Mouse (Mus musculus): ENCODE data around the gene Oas1e.
"Not testable (repeated sequence)": the region's sequence is repeated elsewhere in the genome, so short reads cannot be mapped to it uniquely, and the experiment has no call there.

Gene Oas1e

DNA sequence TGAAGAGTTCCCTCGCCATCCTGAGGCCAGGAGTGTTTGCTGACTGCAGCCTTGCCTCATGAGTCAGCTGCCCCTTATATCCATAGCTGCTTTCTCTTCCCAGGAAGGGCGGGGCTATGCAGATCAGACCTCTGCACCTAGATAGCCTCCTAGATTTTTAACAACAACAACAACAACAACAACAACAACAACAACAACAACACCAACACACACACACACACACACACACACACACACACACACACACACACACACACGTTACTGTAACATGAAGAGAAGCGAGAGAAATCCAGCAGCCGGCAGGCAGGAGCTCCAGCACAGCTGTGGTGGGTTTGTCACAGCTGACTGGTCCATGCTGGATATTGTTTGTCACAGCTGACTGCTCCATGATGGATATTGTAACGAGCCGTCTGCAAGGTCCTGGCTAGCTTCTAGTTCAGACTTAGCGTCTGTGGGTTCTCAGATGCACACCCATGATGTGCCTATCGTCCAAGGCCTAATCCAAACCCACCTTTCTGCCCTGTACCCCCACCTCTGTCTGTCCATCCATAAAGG lies at the start of gene Oas1e:
Oas1e (minus strand) TSS at position 51 of the 555 bp plus-strand sequence.
- not testable (repeated sequence) for DNase-seq

DNA sequence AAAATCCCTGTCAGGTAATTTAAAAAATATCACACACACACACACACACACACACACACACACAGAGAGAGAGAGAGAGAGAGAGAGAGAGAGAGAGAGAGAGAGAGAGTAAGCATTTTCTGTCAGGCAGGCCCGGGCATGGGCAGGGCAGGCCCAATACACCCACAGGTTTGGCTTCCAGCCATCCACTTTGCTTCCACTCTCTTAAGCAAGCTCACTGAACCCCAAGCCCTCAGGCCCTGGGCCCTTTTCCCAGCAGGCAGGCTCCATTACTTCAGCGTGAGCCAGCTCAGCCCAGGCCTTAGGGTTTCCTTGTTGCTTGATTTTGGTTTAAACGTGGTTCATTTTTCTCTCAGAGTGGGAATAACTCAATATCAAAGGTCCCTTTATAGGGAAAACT lies 49.4 kb upstream of the Oas1e start:
- no peak for DNase-seq

DNA sequence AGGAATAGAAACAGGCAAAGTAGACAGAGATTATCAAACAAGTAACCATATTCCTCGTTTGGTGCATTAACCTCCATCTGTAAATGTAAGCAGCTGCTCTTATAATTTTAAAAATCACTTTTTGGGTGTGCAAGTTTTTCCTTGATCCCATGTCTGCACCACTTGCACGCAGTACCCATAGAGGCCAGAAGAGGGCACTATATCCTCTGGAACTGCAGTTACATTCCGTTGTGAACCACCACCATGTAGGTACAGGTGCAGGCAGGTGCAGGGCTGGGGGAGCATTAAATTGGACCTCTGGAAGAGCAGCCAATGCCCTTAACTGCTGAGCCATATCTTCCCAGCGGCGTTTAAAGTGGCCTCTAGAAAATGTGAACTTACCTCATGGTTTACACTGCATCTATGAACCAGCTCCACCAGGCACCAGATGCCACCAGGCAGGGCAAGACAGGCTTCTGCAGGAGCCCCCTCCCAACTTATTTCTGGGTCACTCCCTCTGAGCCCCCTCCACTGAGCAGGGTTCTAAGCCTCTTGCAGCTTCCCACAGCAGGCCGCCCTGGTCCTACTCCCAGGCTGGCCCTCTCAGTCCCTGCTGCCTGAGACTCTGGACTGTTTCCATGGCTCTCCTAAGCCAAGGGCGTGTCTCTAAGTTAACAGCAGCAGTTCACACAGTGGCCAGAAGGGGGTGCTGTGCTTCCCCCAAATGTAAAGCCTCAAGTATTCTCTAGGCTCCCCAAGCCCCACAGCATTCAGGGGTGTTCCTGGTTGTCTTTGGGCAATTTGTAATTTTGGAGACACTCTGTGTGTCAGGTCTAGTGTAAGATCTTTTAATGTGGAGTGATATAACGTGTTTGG lies 41.6 kb upstream of the Oas1e start:
- DNase-seq = no peak

DNA sequence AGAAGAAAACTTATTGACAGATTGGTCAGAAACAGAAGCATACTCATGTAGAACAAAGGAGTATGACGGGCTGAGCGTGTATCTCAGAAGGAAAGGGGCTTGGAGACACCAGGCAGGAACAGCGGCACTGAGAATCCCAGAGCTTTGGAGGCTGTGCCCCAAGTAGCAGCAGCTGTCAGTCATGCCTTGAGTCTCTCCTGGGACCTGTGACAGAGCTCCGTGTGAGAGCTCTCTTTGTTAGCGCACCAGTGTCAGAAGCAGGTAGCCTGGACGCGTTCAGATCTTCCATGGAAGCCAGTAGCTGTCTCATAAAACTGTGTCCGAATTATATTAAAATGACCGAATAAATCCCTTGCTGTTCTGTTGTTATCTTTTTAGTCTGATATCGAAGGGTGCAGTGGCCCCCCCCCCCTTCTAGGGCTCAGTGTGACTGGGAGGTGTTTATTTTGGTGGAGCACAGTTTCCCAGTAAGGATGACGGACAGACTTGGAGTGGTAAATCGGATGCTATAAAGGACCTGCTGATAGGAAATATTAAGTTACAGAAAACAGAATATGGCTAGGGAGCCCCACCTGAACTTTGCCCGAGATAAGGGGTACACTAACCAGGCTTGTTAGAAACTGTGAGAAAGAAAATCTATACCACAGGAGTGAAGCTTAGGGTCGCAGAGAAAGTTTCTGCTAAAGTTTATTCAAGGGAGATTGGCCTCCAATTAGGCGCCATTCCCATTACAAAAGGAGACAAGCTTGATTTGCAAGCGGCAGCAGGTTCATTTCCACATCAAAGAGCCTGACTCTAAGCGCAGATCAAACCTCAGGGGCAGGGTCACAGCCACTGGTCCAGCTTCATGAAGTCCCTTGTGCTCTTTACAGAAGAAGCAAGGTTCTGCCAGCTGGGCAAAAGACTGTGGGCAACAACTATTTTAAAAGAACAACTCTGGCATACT lies 38.3 kb upstream of the Oas1e start:
- no peak for DNase-seq

DNA sequence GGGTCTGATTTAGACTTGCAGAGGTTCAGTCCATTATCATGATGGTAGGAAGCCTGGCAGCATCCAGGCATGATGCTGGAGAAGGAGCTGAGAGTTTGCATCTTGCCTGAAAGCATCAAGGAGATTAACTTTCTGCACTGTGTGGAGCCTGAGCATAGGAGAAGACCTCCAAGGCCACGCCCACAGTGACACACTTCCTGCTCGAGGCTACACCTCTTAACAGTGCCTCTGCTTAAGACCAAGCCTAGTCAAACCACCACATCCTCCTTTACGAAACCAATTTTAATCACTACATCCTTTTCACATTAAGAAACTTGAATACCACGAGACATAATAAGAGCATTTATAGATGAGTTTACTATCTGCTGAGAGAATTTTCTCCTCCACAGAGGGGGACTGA lies 35.7 kb upstream of the Oas1e start:
- no peak for DNase-seq

DNA sequence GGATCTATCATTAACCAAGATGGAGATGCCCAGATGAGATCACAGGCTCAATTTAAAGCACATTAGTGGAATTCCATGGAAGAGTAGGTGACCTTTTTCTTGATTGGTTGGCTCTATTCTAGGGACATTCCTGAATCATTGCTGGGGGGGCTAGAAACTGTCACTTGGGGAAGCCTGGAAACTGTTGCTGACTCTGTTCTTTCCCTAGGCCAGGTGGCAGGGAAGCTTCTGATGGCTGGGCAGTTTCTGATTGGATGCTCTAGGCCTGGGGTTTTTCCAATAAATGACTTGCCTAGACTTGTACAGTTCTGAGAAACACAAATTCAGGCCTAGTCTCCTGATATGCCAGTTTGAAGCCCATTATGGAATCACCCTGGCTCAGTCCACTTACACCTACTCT lies 23.7 kb upstream of the Oas1e start:
- DNase-seq = no peak

DNA sequence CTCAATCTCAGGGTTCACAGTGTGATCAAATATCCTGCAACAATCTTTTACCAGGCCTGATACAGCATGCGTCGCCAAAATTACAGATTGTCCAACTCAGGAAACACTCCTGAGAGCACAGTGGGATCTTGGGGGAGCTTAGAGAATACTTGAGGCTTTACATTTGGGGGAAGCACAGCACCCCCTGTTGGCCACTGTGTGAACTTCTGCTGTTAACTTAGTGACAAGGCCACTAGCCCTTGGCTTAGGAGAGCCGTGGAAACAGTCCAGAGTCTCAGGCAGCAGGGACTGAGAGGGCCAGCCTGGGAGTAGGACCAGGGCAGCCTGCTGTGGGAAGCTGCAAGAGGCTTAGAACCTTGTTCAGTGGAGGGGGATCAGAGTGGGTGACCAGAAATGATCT lies 20.6 kb upstream of the Oas1e start:
- peak in 1 of 2 experiments; percentile 19 for DNase-seq

DNA sequence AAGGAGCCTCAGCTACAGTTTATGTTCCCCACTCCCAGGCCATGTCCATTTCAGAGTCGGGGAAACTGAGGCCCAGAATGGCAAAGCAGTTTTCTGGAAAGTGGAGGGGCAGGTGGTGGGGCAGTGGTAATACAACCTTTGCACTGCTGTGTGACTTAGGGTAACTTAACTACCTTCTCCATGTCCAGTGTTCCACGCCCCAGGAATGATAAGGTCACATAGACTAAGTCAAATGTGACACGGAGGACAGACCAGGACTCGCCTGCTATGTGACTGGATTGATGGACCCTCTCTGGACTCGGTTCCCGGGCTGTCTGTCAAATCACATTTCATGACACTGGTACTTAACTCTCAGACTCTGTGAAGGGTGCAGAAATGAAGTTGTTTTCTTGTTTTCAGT lies 17.7 kb upstream of the Oas1e start:
- no peak for DNase-seq

DNA sequence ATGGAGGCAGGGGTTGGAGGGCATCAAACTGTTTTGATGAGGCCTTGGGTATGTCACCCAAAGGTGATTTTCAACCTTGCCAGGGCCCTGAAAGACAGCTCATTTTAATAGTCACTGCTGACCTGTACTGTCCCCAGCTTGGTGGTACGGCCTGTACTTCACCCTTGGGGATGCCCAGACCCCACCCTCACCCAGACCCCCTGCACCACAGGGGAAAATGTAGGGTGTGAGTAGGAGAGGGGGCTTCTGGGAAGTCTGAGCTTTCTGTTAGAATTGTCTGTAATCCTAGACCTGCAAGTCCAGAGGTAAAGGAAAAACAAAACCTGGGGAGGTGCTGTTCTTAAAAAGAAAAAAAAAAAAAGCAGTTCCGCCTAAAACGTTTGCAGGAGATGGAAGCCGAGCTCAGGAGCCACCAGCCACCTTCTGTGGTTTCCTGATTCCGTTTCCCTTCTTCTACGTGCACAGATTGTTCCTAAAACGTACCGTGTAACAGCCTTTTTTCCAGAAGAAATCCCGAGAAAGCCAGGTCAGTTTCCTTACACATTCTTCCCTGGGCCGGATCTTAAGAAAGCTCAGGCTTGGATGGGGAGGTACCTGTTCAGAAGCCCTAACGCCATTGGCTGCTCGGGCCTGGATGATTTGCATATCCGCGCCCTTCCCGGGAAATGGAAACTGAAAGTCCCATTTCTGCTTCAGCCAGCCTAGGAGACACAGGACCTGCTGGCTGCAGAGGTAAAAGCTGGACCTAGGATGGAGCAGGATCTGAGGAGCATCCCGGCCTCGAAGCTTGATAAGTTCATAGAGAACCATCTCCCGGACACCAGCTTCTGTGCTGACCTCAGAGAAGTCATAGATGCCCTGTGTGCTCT lies 16.9 kb upstream of the Oas1e start, which contains the start of gene Oas1c:
Oas1c (minus strand) TSS at position 564 of the 869 bp plus-strand sequence.
- DNase-seq = peak; percentile 69 to 78

DNA sequence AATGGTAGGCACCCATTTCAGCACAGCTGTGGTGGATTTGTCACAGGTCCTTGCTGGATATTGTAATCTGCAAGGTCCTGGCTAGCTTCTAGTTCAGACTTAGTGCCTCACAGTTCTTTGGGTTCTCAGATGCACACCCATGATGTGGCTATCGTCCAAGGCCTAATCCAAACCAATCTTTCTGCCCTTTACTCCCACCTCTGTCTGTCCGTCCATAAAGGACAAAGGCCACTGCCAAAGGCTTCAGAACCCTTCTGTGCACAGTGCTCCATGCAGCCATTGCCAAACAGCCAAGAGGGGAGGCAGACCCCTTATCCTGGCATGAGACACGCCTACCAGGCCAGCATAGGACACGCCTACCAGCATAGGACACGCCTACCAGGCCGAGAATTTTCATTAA lies 13.8 kb upstream of the Oas1e start:
- DNase-seq = no peak

DNA sequence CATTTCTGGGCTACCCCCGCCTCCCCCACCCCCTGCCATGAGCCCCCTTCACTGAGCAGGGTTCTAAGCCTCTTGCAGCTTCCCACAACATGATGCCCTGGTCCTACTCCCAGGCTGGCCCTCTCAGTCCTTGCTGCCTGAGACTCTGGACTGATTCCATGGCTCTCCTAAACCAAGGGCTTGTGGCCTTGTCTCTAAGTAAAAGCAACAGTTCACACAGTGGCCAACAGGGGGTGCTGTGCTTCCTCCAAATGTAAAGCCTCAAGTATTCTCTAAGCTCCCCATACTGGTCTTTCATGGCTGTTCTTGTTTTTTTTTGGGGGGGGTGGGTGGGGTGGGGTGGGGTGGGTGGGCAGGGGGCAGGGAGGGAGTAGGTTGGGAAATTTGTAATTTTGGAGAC lies 11.1 kb upstream of the Oas1e start:
- peak; percentile 23 to 39 for DNase-seq

DNA sequence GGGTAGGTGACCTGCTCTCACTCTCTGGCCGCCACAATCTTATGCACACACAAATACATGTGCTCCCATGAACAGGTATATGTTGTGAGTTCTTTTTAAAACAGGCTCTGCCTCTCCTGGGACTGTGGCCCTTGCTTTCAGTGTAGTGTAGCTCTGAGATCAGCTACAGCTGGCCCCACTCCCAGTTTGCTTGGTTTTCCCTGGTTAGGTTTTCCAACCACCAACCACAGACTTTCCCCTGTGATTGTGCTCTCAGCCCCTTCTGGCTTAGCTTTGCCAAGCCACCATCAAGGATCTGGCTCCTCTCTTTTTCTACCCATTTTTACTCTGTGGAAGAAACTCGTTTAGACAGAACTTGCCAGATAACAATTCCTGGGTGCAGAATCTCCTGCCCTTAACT lies 8.3 kb upstream of the Oas1e start:
- no peak for DNase-seq

DNA sequence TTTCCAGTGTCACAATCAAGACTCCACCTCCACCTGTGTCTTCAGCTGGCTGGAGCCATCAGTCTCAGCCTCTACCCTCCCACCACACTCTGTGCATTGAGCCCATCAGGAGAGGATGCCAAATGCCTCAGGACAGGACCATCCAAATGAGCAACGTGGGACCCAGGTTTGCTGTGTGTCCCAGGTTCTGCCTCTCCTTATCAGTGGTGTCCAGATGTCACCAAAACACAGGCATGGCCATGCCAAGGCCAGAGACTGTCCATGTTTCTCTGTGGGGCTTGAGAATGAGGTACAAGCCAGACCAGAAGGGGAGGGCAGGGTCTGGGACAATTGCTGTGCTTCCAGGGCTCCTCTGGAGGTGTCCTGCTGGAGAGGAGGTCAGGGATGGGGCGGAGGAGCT lies 3.6 kb upstream of the Oas1e start:
- not testable (repeated sequence) for DNase-seq

DNA sequence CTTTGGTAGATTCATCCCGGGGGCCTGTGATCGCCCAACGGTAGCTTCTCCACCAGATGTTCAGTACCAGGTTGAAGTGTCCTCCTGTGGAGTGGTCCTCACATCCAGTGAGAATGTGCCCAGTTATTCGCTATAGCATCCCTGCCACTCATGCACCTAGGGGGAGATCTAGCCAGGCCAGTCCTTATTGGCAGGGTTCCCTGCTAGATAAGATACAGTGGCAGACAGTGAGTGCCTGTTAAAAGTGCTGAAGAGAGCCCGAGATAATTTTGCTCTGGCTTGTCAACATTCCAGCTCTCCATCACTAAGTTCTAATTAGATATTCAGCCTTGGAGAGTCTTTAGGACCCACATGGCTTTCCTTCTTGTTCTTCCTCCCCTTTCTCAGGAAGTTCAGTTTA lies 2.8 kb upstream of the Oas1e start:
- DNase-seq = not testable (repeated sequence)

DNA sequence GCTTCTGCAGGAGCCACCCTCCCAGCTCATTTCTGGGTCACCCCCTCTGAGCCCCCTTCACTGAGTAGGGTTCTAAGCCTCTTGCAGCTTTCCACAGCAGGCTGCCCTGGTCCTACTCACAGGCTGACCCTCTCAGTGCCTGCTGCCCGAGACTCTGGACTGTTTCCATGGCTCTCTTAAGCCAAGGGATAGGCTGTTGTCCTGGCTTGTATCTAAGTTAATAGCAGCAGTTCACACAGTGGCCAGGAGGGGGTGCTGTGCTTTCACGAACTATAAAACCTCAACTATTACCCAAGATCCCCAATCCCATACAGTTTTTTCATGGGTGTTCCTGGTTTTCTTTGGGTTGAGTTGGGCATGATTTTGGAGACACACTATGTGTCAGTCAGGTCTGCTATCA lies 2.3 kb downstream of the Oas1e start:
- no peak for DNase-seq

DNA sequence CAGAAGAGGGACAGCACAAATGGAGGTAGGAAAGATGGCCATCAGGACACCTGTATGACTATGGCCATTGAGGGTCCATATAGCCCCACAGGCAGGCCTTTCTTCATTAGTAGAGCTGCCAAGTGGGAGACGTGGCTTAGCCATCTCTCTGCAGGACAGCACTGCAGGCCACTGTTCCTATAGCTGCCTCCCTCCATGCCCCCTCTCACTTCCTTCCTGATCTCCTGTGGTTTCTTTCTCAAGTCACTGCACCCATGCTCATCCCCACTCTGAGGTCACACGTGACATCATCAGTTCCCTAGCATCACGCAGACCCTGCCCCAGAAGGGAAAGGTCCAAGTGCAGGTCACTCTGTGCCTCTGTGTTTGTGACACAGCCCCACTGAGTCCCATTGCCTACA lies 8.3 kb downstream of the Oas1e start:
- DNase-seq = no peak

DNA sequence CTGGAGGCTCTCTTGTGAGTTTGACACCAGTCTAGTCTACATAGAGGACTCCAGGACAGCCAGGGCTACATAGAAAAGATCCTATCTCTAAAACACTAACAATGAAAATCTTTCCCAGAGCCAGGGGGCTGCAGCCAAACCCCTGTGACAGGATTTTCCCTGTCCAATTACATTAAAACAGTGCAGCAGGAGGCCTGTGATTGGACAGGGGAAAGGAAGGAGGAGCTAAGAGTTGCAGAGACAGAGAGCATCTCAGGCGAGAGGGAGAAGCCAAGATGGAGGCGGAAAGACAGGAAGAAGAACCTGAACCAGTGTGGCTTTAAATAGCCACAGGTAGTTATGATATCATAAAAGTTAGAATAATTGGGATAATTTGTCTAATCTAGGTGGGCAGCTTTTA lies 12.9 kb downstream of the Oas1e start:
- no peak for DNase-seq

DNA sequence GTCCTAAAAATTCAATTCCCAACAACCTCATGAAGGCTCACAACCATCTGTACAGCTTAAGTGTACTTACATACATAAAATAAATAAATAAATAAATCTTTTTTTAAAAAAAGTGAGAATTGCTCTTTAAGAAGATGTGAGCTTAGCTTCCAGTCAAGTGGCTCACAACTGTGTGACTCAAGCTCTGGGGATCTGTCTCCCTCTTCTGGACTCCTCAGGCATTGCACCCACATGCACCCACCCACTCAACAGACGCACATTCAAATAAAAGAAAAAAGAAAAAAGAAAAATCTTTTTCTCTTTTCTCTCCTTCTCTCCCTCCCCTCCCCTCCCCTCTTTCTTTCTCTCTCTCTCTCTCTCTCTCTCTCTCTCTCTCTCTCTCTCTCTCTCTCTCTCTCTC lies 13.7 kb downstream of the Oas1e start:
- no peak for DNase-seq

DNA sequence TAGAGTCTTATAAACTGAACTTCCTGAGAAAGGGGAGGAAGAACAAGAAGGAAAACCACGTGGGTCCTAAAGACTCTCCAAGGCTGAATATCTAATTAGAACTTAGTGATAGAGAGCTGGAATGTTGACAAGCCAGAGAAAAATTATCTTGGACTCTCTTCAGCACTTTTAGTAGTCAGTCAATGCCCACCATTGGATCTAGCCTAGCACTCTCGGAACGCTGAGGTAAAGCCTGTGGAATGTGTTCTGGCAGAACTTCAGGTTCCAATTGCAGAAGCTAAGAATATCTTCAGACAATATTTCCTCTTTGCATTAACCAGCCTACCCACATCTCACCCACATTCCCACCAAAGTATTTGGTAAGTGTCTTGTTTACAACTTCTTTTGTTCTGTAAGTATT lies 15.4 kb downstream of the Oas1e start:
- no peak for DNase-seq

DNA sequence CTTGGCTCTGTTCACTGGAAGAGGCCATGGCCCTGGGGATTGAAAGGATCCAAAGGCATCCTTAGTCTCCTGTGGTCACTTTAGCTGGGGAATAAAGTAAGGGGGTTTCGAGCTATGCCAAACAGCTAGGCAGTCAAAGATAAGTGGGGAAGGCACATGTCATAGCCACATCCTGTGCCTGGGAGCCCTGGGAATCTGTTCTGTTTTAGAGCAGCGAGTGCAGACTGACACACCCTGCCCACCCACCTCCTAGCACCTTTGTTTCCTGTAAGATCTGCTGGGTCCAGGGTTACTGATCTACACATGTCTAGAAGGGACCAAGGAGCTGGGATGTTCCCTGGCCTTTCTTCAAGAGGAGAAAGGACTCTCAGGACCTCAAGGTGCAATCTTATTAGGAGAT lies 16.4 kb downstream of the Oas1e start:
- DNase-seq = no peak

DNA sequence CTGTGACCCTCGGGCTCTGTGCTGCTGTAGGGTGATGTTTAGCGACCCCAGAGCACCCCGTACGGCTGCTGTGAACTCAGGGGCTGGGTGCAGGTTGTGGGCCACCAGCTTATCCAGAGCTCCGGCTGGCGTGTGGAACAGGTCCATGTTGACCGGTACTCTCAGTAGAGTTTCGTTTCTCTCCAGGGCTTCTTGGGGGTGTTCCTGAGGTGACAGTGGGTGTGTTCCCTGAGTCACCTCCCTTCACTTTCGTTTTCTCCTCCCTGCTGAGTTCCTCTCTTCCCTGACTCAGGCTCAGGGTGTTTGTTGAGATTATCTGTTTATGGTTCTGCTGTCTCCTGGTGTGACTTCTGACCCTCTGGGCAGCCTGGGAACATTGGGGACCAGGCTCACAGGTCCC lies 17.9 kb downstream of the Oas1e start, which contains the start of gene Oas3:
Oas3 (minus strand) TSS at position 184 of the 400 bp plus-strand sequence.
- no peak for DNase-seq

DNA sequence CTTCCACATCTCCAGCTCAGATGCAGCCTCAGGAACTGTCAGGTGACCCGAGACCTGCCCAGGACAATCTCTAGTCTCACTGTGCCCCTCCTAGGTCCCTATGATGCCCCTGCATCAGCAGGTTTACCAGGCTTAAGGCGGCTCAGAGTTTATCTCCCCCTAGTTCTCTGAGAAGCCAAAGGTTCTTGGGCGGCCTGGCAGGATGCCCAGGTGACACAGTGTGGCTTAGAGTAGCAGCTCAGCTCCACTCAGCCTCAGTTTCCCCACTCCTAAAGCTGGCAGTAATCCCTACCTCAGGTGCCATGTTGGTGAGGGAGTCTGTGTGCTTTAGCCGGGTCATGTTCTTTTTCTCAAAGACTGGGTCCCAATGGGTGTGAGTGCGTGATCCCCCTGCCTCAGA lies 18.5 kb downstream of the Oas1e start:
- DNase-seq = no peak
